Mouse (Mus musculus): ENCODE data around the gene Fn1. TPM values are rescaled to one million over a fixed set of nuclear protein-coding genes. Genes with fewer than 3 reads are reported as not detected.

The Fn1 gene
- total and polyA plus RNA-seq, 2 experiments from 2014 or later: 23.4 to 71.6 TPM

GRCm38 (mm10) chr1:71651315-71651714 is 1.7 kb downstream of the Fn1 start:
- Histone ChIP-seq H3K27ac (ENCODE audit: low read depth, low read length) (no peak overlapping the region), H3K9me3 (ENCODE audit: low read length) (no peaks in the 10 kb centered on the region), H3K4me1 (ENCODE audit: insufficient read depth) (no peaks in the 10 kb centered on the region), H3K27me3 (ENCODE audit: insufficient read depth, low read length) (0 out of 2 replicates have a peak, but pooled peaks cover 5% of the 10 kb centered on the region), H3K36me3 (ENCODE audit: insufficient read depth) (no peaks in the 10 kb centered on the region), H3K4me2 (ENCODE audit: low read depth) (peak overlapping the region; percentile 8; the same call in 1 of the 2 replicates), H3K9ac (no peak overlapping the region), H3K4me3 (ENCODE audit: low read depth, low read length) (no peak overlapping the region)
- DNase-seq: no peak
- 47% methylated on average over 9 of the region's 9 CpGs for WGBS
- TF ChIP-seq CTCF (IDR thresholded peaks at IDR 0.05; ENCODE audit: low read depth): no peak
- no peak for ATAC-seq

GRCm38 (mm10) chr1:71650741-71651140 is 2.3 kb downstream of the Fn1 start:
- H3K4me2 ChIP-seq (ENCODE audit: low read depth): peak overlapping the region; percentile 5; the same call in 1 of the 2 replicates
- ATAC-seq: no peak

GRCm38 (mm10) chr1:71648166-71648565 is 4.8 kb downstream of the Fn1 start:
- Histone ChIP-seq H3K27me3 (ENCODE audit: insufficient read depth, low read length) (no peaks in the 10 kb centered on the region), H3K36me3 (ENCODE audit: insufficient read depth) (no peaks in the 10 kb centered on the region), H3K9me3 (ENCODE audit: low read length) (no peaks in the 10 kb centered on the region), H3K4me3 (ENCODE audit: low read depth, low read length) (no peak overlapping the region), H3K4me2 (ENCODE audit: low read depth) (no peak overlapping the region), H3K4me1 (ENCODE audit: insufficient read depth) (no peaks in the 10 kb centered on the region), H3K27ac (ENCODE audit: low read depth, low read length) (no peak overlapping the region), H3K9ac (no peak overlapping the region)
- TF ChIP-seq CTCF (IDR thresholded peaks at IDR 0.05; ENCODE audit: low read depth): no peak
- ATAC-seq: no peak
- DNase-seq: no peak
- 84% methylated on average over 7 of the region's 7 CpGs for WGBS

More at GRCm38 (mm10) chr1:71650741-71651140, 2.3 kb downstream of the Fn1 start:
- Histone ChIP-seq H3K4me1 (ENCODE audit: insufficient read depth) (no peaks in the 10 kb centered on the region), H3K36me3 (ENCODE audit: insufficient read depth) (no peaks in the 10 kb centered on the region), H3K9me3 (ENCODE audit: low read length) (no peaks in the 10 kb centered on the region), H3K9ac (no peak overlapping the region), H3K27ac (ENCODE audit: low read depth, low read length) (no peak overlapping the region), H3K4me3 (ENCODE audit: low read depth, low read length) (no peak overlapping the region), H3K27me3 (ENCODE audit: insufficient read depth, low read length) (0 out of 2 replicates have a peak, but pooled peaks cover 5% of the 10 kb centered on the region)
- no peak for DNase-seq
- TF ChIP-seq CTCF (IDR thresholded peaks at IDR 0.05; ENCODE audit: low read depth): no peak
- WGBS: 46% methylated on average over 6 of the region's 6 CpGs

- H3K4me1 ChIP-seq (ENCODE audit: insufficient read depth): no peaks in the 10 kb centered on the region
- 0 out of 2 replicates have a peak, but pooled peaks cover 3% of the 10 kb centered on the region for H3K36me3 ChIP-seq (ENCODE audit: insufficient read depth)
- WGBS: 81% methylated on average over 5 of the region's 5 CpGs
- DNase-seq: no peak
- H3K4me2 ChIP-seq (ENCODE audit: low read depth): no peak overlapping the region
- H3K4me3 ChIP-seq (ENCODE audit: low read depth, low read length): no peak overlapping the region
- H3K27me3 ChIP-seq (ENCODE audit: insufficient read depth, low read length): no peaks in the 10 kb centered on the region
- no peak overlapping the region for H3K9ac ChIP-seq
- no peak overlapping the region for H3K27ac ChIP-seq (ENCODE audit: low read depth, low read length)
- no peak for ATAC-seq
- no peak for TF ChIP-seq CTCF (IDR thresholded peaks at IDR 0.05; ENCODE audit: low read depth)
- no peaks in the 10 kb centered on the region for H3K9me3 ChIP-seq (ENCODE audit: low read length)
Measured at GRCm38 (mm10) chr1:71646774-71647173, 6.2 kb downstream of the Fn1 start.

GRCm38 (mm10) chr1:71645999-71646398 is 7.0 kb downstream of the Fn1 start:
- TF ChIP-seq CTCF (IDR thresholded peaks at IDR 0.05; ENCODE audit: low read depth): no peak
- no peaks in the 10 kb centered on the region for H3K4me1 ChIP-seq (ENCODE audit: insufficient read depth)
- no peak overlapping the region for H3K4me3 ChIP-seq (ENCODE audit: low read depth, low read length)
- no peak overlapping the region for H3K9ac ChIP-seq
- no peaks in the 10 kb centered on the region for H3K27me3 ChIP-seq (ENCODE audit: insufficient read depth, low read length)
- H3K9me3 ChIP-seq (ENCODE audit: low read length): no peaks in the 10 kb centered on the region
- H3K27ac ChIP-seq (ENCODE audit: low read depth, low read length): no peak overlapping the region
- ATAC-seq (no peak), DNase-seq (no peak)
- WGBS: 64% methylated on average over 3 of the region's 3 CpGs
- no peak overlapping the region for H3K4me2 ChIP-seq (ENCODE audit: low read depth)
- H3K36me3 ChIP-seq (ENCODE audit: insufficient read depth): 0 out of 2 replicates have a peak, but pooled peaks cover 3% of the 10 kb centered on the region

- Histone ChIP-seq H3K4me3 (ENCODE audit: low read depth, low read length) (no peak overlapping the region), H3K9ac (no peak overlapping the region), H3K4me2 (ENCODE audit: low read depth) (no peak overlapping the region), H3K9me3 (ENCODE audit: low read length) (no peaks in the 10 kb centered on the region), H3K36me3 (ENCODE audit: insufficient read depth) (0 out of 2 replicates have a peak, but pooled peaks cover 3% of the 10 kb centered on the region), H3K27ac (ENCODE audit: low read depth, low read length) (no peak overlapping the region), H3K27me3 (ENCODE audit: insufficient read depth, low read length) (no peaks in the 10 kb centered on the region), H3K4me1 (ENCODE audit: insufficient read depth) (no peaks in the 10 kb centered on the region)
- DNase-seq (no peak), ATAC-seq (no peak)
- TF ChIP-seq CTCF (IDR thresholded peaks at IDR 0.05; ENCODE audit: low read depth): no peak
- 96% methylated on average over 13 of the region's 13 CpGs for WGBS
Measured at GRCm38 (mm10) chr1:71645466-71645865, 7.5 kb downstream of the Fn1 start.

GRCm38 (mm10) chr1:71642794-71643193 is 10.2 kb downstream of the Fn1 start:
- DNase-seq: no peak
- no peak overlapping the region for H3K4me3 ChIP-seq (ENCODE audit: low read depth, low read length)
- H3K36me3 ChIP-seq (ENCODE audit: insufficient read depth): 0 out of 2 replicates have a peak, but pooled peaks cover 3% of the 10 kb centered on the region
- no peak for ATAC-seq
- no peaks in the 10 kb centered on the region for H3K9me3 ChIP-seq (ENCODE audit: low read length)
- 94% methylated on average over 10 of the region's 10 CpGs for WGBS
- H3K27me3 ChIP-seq (ENCODE audit: insufficient read depth, low read length): no peaks in the 10 kb centered on the region
- H3K27ac ChIP-seq (ENCODE audit: low read depth, low read length): no peak overlapping the region
- TF ChIP-seq CTCF (IDR thresholded peaks at IDR 0.05; ENCODE audit: low read depth): no peak
- H3K4me2 ChIP-seq (ENCODE audit: low read depth): no peak overlapping the region
- no peaks in the 10 kb centered on the region for H3K4me1 ChIP-seq (ENCODE audit: insufficient read depth)
- H3K9ac ChIP-seq: no peak overlapping the region
